Mouse (Mus musculus): ENCODE results near the gene Gm20388.

- TF ChIP-seq TAL1 (IDR thresholded peaks at IDR 0.05; ENCODE audit: low read length) = no peak
- no peak for TF ChIP-seq GATA1 (IDR thresholded peaks at IDR 0.05; ENCODE audit: low read length)
Measured at GRCm38 (mm10) chr8:120100388-120101067, 189.9 kb downstream of the Gm20388 start.

Data from erythroblast, embryonic 14.5 days (primary cell).